Mouse (Mus musculus) left cerebral cortex, adult 8-10 months (tissue): ENCODE results near the gene Rhcg. TPM values are rescaled to one million over a fixed set of nuclear protein-coding genes. Genes with fewer than 3 reads are reported as not detected.

Source experiments
- DNase-seq, 2 experiments: peaks; one replicate each; pipeline ENCODE4 v3.0.0; 2022; ENCODE audit warnings: low spot score in 2 of 2
- total RNA-seq, 4 experiments: library from RNA; stranded (reverse); gene quantifications; 2 replicates each; pipeline ENCODE4 v1.2.4; 2022

The Rhcg gene
- total RNA-seq, 4 experiments from 2014 or later = 1.7 to 3.0 (median 2.3) TPM

GRCm38 (mm10) chr7:79555368-79556034 lies 62.0 kb downstream of the Rhcg start:
- no peak for DNase-seq

- DNase-seq = no peak
Measured at GRCm38 (mm10) chr7:79552702-79553101, 64.8 kb downstream of the Rhcg start.

- no peak for DNase-seq
Measured at GRCm38 (mm10) chr7:79548893-79549555, 68.4 kb downstream of the Rhcg start.

GRCm38 (mm10) chr7:79547092-79547491 lies 70.4 kb downstream of the Rhcg start:
- peak; percentile 87 to 95 for DNase-seq

- no peak for DNase-seq
Measured at GRCm38 (mm10) chr7:79545066-79545400, 72.4 kb downstream of the Rhcg start.

GRCm38 (mm10) chr7:79544281-79545065 lies 73.0 kb downstream of the Rhcg start:
- no peak for DNase-seq

Other genes with a start within 250 kb of the Rhcg start
- gene Rlbp1, start 230.6 kb downstream of the Rhcg start, total RNA-seq = 10 to 100 TPM; 21.9 to 25.6 (median 25.1) TPM
- 1 to 10 TPM in 1 of 4 experiments, under 1 TPM in 3; 0.39 to 1.2 (median 0.69) TPM for gene Fanci, start 225.7 kb downstream of the Rhcg start, total RNA-seq
- 100 to 1,000 TPM in 1 of 4 experiments, 10 to 100 TPM in 3; 81.6 to 112 (median 91.0) TPM for gene Polg, start 151.3 kb downstream of the Rhcg start, total RNA-seq
- gene Ticrr, start 42.5 kb upstream of the Rhcg start, total RNA-seq = under 1 TPM in 2 of 4 experiments, not detected in 2; 0.11 to 0.22 TPM
- gene Kif7, start 98.1 kb upstream of the Rhcg start, total RNA-seq = 1 to 10 TPM; 1.6 to 2.2 (median 1.8) TPM
- under 1 TPM in 3 of 4 experiments, not detected in 1; 0.18 to 0.23 (median 0.23) TPM for gene Plin1, start 115.2 kb upstream of the Rhcg start, total RNA-seq
- 10 to 100 TPM in 1 of 4 experiments, 1 to 10 TPM in 3; 9.4 to 10.7 (median 9.9) TPM for gene Pex11a, start 125.5 kb upstream of the Rhcg start, total RNA-seq
- gene Wdr93, start 125.5 kb upstream of the Rhcg start, total RNA-seq = under 1 TPM; 0.18 to 0.61 (median 0.34) TPM
- under 1 TPM in 1 of 4 experiments, not detected in 3; 0.30 TPM for gene Mesp1, start 176.1 kb upstream of the Rhcg start, total RNA-seq
- 1 to 10 TPM; 1.1 to 2.4 (median 1.7) TPM for gene Mesp2, start 193.1 kb upstream of the Rhcg start, total RNA-seq
- 1 to 10 TPM; 5.8 to 9.4 (median 7.2) TPM for gene Anpep, start 243.4 kb upstream of the Rhcg start, total RNA-seq